Mouse (Mus musculus): ENCODE measurements at regions not wholly inside any gene's neighbourhood (a gene's known extent, or its start where the extent isn't known, plus 50 kb on each side); places are given as distances from the start of the nearest gene placed in this dataset.

DNA sequence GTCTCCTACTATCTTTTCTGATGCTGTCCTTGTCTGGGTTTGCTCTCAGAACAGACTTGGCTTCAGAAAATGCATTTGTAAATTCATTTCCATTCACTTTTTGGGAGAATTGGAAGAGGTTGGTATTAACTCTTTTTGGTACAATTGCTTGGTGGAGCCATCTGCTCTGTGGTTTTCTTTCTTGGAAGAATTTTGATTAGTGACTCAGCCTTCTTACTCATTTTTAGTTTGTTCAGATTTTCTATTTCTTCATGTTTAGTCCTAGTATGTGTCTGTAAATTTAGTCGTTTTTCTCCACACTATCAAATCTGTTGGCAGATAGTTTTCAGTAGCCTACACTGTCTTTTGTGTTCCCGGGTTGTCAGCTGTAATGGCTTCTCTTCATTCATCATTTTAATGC lies 288.7 kb upstream of the Nrp1 start:
- no peak for DNase-seq

DNA sequence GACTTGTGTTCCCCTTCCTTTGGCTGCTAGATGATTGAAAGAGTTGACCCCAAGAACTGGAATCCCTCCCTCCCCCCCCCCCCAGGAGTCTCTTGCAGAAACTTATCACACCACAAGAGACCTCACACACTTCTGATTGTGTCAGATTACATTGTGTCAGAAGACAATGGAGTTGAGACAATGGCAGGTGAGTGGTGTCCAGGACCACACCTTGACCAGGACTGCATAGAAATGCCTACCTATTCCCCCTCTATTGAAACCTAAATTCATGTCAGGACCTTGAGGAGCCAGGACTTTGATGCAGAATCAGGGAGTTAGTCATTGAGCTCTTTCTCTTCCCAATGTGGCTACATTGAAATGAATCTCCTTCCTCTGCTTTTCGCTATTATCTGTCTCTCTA lies 282.8 kb upstream of the Nrp1 start:
- DNase-seq = no peak

DNA sequence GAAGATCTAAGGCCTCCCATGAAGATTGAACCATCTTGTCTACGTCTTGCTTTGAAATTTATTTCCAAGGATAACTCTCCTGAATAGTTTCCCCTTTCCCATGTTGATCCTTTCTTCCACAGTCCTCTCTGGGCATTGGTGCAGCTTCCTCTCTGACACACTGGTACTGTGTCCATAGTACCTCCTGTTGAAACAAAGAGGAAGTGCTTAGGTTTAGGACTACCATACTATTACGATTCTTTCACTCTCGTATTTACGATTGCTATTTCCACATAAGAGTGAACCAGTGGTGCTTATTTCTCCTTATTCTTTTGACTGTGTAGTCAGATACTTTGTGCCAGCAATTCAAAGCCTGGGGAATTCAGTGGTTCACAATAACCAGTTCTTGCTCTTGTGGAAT lies 282.2 kb upstream of the Nrp1 start:
- no peak for DNase-seq

DNA sequence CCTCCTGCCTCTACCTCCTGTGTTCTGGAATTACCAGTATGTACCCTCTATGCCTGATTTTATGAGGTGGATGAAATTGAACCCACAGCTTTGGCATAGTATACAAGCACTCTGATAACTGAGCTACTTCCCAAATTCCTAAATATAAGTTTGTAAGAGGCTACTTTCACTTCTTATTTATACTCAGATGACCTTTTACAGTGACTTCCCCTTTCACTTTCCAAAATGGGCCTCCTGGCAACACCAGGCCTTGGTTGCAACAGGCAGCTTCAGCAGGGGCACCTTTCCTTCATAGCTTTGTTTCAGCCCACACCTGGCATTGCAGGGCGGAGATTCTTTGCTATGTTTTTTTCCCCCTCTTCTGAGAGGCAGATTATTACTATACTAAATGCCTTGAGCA lies 279.7 kb upstream of the Nrp1 start:
- peak; percentile 2 for DNase-seq

DNA sequence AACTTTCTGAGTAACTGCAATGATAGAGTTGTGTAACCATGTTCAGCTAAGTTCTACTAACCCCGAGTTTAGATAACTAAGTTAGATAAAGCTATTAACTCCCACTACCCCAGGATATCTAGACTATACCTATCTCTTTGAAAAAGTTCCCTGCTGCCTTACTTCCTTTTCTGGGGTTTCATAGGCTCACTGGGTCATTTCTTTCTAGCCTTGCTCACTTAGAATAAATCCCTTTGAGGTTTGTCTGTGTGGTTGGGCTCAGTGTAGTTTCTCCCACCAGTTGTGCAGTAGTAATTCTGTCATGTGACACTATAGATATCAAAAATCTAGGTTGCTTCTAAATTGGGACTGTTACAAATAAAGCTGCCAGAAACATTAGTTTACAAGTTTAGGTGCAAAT lies 272.6 kb upstream of the Nrp1 start:
- no peak for DNase-seq

DNA sequence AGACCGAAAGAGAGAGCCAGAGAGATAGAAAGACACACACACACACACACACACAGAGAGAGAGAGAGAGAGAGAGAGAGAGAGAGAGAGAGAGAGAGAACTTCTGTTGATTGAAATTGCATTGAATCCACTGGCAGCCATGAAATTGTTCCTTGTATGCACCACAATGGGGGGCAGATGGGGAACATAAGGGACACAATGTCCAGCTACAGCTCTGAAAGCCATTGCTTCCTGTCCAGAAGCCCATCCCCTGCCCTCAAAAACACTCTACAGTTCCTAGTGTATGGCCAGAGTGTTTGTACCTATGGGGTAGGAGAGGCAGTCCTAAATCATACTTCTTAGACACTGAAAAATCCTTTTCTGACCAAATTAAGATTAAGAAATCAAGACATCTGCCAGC lies 270.9 kb upstream of the Nrp1 start:
- DNase-seq = no peak

DNA sequence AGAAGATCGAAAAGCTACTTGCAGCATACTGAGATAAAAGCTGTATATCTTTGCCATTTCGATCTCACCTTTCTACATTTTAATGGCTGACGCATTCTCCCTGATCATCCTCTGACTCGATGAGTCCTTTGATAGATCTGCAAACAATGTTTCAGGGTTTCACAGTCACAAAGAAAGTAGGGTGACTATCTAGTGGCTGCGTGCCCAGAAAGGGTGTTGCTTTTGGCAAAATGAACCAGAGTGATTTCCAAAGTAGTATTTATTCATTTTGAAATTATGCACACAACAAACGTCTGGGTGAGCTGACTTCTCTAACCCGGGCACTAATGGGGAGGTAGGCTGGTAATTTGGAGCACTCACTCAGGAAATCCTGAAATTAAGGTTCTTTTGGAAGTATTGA lies 265.6 kb upstream of the Nrp1 start:
- DNase-seq = peak; percentile 34

DNA sequence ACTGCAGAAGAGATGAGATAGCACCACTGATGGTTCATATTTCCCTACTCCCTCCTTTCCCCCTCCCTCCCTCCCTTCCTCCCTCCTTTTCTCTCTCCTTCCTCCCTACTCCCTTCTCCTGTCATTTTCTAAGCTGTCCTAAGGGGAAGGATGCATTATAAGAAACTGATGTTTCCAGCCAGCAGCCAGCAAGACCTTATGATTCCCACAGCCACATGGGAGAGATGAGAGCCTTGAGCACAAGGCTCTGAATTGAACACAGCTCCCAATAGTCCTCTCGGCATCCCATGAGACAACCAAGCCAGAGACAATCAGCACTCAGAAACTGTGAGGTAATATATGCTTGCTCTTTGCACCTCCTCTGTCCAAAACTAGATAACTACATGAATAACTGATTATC lies 263.0 kb upstream of the Nrp1 start:
- no peak for DNase-seq

DNA sequence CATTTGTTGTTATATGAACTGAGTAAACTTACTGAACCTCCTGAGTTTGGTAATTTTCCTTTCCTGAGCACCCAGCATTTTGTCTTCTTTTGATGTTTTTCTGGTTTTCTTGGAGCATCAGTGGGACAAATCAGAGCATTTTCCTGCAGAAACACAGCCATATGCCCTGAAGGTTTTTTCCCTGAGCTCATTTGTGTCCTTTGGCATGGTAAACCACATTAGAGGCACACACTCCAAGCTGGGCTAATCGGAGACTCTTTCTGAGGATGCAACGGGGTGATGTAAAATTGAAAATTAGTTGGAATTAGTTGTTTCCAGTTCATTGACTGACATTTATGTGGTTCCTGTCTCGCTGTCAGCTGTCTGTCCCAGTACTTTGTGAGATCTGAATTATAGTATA lies 260.8 kb upstream of the Nrp1 start:
- no peak for DNase-seq

DNA sequence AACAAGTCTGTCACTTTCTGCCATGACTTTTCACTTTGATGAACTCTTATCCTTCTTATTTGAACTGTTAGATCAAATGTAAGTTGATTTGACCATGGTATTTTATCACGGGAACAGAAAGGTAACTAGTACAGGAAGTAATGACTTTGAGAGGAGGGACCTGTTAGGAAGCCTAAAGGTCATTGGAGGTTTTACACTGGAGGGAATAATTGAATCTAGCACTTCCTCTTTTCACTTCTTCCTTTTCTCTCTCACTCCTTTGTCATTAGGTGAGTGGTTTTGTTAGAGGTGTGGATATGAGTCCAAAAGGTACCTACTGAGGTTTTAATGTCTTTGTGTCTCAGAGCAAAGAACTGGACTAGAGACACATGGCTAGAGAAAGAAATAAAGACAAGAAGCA lies 255.0 kb upstream of the Nrp1 start:
- no peak for DNase-seq

DNA sequence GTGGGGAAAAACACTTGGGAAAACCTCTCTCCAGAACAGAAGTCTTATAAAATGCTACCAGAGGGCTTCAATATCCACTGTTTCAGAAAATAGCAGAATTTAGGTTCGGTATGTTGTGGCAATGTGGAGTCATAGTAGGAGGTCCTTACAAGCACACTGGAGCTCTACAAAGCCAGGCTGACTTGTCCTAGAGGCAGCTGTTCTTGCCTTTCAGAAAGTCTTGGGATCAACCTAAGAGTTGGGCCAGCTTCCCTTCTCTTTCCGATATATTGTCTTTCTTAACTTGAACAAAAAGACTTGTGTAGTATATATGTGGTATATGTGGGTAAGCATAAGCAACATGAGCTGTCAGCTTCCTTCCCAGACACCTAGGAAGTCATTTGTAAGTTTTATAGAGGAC lies 251.8 kb upstream of the Nrp1 start:
- DNase-seq = no peak

DNA sequence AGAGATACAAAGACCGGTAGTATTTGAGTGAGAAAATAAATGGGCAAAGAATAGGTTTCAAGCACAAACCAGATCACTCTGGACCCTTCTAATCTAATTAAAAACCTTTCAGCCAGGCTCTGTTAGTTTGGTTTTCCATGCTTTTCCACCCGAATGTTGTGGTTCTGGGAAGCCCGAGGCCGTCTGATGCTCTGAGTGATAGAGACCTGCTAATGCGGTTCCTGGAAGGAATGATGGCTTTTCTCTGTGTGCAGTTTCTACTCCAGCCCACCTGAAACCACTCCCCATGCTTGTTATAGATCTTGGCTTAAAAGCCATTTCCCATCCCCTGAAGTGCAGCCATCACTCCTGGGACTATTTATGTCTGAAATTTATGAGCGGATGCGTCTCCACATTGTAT lies 251.4 kb upstream of the Nrp1 start:
- DNase-seq = no peak

DNA sequence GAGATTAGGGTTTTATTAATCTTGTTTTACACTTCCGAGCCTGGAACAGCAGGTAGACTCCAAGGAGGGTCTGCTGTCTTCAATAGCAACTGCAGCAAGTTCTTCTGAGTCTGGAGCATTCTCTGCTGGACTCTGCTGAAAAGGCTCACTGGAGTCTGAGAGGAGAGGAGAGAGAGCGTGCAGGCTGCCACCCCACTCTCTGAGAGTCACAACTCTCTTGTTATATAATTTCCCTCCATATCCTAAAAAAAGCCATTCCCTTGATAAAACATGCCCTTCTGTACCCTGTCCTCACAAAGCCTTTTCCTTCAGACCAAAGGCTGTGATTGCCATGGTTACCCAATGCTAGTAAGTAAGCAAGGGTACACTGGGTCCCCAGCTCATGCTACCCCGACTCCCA lies 249.4 kb upstream of the Nrp1 start:
- DNase-seq = no peak

DNA sequence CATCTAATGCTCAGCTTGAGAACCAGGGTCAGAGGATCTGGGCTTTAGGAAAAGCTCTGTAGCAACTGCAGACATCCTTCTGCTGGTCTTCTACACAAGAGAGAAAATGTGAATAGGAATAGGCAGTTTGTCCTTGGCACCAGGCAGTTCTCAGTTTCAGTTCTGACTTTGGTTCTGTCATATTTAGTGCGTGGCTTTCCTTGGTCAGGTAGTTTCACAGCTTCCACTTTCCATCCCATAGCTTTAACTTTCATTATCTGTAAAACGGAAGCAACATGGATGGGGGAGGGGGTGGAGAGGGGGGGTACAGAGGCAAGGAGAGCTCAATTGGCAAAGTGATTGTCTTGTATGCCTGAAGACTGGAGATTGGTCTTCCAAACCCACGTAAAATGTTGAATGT lies 247.3 kb upstream of the Nrp1 start:
- DNase-seq = no peak

DNA sequence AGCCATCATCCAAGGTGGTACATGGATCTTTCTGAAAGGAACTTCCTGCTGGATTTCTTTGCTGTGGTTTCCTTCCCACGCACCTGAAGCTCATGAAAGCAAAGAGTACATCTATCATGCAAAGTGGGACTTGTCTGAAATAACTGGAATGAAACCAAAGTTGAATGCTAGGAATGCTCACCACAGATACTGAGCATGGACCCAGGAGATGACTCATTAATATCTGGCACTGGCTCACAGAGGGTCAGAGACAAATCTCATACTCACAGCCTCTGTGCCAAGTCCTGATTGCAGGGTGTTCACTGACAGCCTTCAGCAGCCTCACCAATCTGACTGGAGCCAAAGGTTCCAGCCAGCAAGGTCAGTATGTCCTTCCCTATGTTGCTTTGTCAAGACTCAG lies 245.3 kb upstream of the Nrp1 start:
- peak; percentile 66 for DNase-seq

DNA sequence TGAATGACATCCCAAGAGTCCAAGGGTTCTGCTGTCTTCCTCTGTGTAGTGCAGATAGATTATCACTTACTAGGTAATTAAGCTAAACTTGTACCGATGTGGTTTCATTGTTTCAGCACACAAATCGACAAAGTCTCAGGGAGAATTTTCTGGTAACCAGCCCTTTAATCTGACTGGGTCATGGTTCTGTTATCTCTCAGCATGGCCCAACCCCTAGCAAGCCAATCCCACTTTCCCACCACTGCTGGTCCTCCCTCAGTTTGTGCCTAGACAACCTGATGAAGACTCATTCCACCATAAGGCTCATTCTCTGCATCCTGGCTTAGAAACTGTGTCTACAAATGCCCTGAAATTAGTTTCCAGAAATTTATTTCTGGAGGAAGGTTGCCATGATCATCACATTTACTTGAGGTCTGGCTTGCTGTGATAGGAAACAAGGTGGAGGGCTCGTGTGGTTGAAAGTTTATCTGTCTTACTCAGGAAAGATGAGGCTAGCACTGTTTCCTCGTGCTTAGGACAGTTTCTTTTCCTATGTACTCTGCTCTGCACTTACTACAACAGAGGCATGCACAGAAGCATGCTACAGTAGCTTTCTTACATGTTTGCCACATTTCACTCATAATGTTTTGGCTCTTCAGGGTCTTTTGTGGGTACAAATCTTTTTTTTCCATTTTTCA lies 217.0 kb upstream of the Nrp1 start:
- no peak for DNase-seq

DNA sequence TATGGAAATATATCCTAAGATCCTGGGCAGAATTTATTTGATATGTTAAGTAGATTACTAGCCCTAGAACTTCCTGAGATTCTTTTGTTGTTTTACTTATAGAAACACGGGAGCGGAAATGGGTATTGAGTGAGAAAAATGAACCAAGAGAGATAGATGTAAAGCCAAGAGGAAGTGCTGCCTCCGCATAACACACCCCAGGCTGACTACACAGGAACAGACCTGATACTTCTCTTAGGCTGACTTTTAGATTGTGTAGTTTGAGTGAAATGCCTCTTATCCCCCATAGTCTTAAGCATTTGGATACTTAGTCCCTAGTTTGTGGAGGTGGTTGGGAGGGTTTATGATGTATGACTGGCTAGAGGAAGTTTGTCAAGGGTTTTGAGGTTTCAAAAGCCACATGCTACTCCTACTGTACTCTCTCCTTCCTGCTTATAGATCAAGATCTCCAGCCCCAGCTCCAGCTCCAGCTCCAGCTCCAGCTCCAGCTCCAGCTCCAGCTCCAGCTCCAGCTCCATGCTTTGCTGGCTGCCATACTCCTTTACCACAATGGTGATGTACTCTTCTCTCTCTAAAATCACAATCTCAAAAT lies 210.0 kb upstream of the Nrp1 start:
- DNase-seq = no peak

DNA sequence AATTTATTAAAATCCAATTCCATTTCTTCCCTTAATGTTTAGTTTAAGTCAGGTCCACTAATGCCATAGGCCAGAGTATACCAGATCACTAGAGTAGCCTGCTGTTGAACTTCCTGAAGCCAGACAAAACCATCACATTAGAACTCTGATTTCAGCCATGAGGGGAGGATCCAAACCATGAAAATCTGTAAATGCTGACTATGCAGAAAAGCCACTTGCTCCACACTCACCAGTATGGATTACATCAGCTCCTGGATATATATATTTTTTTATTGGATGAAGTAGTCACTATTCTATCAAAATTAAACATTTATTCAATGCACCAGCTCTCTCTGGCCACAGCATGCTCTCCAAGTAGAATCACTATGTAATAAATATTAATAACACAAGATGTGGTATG lies 202.8 kb upstream of the Nrp1 start:
- no peak for DNase-seq

DNA sequence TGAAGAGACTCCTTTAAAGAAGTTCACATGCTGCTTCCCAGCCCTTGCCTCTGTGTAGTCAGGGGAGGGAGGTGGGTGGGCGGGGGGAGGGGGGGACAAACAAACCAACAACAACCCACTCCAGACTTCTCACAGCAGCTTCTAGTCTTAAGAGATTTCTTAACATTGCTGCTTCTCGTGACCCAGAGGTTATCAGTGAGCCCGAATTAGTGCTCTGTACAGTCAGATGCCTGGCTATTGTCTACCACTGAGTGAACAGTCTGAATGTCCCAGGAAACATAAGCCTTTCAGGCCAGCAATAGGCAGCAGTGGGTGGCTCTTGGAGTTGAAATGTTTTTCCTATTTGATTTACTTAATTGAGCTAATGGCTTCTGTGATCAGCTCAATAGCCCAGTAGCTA lies 202.2 kb upstream of the Nrp1 start:
- DNase-seq = no peak

DNA sequence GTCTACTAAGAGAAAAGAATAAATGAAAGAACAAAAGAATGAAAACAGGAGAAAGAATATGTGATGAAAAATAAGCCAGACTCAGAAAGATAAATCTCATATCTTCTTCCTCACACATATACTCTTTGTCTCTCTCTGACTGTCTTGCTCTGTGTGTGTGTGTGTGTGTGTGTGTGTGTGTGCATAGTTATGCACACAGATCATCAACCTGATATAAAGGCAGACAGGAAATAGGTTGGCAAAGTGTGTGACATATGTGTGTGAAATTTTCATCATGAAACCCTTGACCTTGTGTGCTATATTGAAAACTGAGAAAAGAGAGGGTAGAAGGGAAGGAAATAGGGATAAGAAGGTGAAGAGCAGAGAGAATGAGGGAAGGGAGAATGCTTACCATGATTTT lies 195.5 kb upstream of the Nrp1 start:
- DNase-seq = no peak

DNA sequence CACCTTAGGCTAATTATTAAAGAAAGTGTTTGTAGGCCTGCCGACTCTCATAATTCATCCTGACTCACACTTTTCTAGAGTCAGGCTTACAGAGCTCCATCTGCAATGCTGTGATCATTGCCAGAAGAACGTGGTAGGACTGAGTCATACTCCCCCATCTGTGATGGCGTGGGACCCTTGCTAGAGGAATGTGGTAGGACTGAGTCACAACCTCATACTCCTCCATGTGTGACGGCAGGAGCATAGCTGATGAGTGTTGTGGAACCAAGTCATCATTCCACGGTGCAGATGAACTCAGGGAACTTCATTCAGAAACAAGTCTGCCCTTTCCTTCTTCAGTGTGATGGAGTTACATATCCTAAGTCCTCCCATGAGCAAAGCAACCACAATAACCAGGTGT lies 193.4 kb upstream of the Nrp1 start:
- DNase-seq = no peak

DNA sequence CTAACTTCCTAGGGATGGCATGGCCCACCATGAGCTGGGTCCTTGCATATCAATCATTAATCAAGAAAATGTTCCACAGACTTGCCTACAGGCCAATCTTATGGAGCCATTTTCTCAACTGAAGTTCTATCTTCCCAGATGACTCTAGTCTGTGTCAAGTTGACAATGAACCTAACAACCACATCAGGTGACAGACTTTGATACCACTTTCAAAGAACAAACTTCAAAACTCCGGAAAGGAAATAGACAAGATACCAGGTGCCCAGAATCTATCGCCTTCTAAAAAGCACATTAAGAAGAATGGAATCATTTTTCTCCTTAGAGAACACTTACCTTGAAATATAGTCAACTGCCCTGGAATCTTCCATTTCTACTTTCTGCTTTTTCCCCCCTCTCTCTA lies 192.8 kb upstream of the Nrp1 start:
- no peak for DNase-seq

DNA sequence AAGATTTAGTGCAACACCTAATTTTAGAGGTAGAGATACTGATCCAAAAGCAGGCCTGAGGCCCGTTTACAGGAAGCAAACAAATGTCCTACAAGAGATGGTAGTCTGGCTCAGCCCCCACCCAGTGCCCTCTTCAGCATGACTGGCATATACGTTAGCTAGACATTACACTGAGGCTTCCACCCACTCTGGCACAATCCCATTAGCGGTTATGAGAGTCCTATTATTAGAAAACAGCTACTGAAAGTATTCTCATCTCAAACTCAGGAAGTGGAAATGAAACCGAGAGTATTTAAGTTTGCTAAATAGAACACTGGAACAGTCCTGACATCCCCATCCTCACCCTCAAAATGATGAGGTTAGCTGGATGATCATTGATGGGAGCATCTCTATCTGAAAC lies 192.3 kb upstream of the Nrp1 start:
- no peak for DNase-seq

DNA sequence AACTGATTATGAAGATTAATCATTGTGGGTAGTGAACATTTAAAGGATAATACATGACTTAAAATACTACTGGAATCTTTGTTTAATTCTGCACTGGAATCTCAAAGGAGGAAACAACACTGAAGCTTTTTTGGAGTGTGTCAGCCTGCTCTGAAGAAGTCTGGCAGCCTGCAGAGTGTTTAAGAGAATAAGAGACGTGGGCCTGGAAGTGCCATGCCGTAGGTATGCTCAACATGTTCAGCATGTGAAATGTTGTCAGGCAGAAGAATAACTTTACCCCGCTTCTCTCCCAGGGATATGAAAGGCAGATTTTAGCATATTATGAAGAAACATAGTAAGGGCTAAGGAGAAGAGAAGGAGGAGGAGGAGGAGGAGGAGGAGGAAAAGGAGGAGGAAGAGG lies 189.6 kb upstream of the Nrp1 start:
- no peak for DNase-seq

DNA sequence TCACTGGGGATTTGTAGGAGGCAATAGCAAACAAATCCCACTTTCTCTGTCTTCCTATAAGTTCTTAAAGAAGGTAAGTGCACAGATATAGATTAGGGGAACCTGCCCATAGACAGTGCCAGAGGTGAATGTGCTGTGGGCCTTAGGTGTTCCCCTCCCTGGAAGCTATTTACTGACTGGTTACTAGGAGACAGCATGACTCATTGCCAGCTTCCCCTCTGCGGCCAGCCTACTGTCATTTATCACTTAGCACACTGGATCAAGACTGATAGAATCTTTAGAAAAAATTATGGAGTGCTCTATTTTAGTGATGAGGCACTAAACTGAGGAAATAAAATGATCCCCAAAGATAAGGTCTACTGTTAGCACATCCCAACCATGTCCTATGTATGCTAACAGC lies 187.3 kb upstream of the Nrp1 start:
- DNase-seq = peak; percentile 6

DNA sequence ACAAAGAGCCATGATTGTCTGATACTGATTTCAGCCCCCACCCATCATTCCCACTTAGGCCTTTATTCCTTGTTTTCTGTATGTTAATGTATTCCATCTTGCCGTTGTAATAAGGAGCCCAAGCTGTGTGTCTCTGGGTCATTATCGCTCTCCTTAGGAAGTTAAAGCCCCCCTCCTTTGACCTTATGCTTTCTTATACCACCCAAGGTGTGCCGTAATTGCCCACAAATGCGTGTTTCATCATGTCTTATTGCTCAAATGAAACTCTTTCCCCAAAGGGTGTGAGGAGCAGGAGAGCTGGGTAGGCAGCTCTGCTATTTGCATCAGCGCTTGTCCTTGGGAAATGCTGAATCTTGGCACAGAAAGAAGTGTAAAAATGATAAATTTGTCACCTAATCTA lies 178.2 kb upstream of the Nrp1 start:
- DNase-seq = no peak
